Mouse (Mus musculus) retina, postnatal 7 days (tissue): ENCODE data around the gene Pgrmc1.

Source experiments
- DNase-seq: peaks from one replicate; pipeline ENCODE4 v3.0.0-alpha.2; 2012; ENCODE audit warnings: low read depth, low spot score

Pgrmc1 gene

DNA sequence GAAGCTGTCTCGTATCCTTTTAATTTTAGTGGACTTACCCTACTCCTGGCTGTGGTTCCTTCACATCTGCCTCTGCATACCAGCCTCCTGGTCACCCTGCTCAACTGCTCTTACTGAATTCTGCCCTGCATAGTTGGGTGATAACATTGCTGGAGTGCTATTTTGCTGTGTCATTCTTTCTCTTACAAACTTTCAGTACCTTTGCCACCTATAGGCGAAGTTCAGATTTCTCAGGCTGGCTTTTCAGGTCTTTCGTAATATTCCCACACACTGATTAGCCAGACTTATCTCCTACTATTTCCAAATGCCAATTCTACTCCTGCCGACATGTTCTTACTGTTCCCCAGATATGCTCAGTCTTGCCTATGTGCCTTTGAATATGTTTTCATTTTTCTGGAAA lies 6.0 kb downstream of the Pgrmc1 start:
- DNase-seq: no peak

DNA sequence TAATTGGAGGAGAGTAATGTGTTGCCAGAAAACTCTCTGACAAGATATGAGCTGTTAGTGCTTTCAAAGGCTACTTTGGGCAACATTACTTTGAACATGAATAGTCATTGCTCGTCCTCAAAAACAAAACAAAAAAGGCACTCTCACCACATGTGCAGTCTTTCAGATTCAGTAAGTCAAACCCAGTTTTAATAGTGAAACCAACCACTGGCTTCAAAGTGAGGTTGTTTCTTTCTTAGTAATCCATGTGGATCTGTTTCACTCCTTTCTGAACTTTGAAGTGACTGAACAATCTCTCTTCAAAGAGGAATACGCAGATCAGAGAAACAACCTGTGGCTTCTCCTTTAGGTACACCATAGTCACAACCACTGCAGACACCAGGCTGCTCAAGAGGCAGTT lies 11.1 kb downstream of the Pgrmc1 start:
- DNase-seq: no peak

DNA sequence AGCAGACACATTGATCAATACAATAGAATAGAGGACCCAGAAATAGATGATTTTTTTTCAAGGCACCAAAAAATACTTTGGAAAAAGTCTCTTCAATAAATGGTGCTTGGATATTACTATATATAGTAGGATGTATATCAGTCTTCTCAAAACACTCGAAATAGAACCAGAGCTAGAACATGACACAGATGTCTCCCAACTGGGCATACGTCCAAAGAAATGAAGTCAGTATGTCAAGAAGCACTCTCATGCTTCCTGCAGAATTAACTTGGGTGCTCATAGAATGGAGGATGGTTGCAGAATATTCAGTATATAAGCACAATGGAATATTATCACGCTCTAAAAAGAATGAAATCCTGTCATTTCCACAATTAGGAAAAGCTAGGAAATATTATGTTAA lies 30.1 kb downstream of the Pgrmc1 start:
- DNase-seq: no peak

DNA sequence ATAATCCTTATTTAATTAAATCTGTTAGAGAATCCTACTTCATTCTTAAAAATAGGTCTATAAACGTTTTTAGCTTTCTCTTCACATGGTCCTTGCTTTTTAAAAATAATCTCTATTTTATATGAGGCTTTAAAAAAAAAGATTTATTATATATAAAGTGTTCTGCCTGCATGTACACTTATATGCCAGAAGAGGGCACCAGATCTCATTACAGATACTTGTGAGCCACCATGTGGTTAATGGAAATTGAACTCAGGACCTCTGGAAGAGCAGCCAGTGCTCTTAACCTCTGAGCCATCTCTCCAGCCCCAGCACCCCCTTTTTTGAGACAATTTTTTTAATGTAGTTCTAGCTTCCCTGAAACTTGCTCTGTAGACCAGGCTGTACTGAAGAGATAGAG lies 32.8 kb downstream of the Pgrmc1 start:
- DNase-seq: no peak

DNA sequence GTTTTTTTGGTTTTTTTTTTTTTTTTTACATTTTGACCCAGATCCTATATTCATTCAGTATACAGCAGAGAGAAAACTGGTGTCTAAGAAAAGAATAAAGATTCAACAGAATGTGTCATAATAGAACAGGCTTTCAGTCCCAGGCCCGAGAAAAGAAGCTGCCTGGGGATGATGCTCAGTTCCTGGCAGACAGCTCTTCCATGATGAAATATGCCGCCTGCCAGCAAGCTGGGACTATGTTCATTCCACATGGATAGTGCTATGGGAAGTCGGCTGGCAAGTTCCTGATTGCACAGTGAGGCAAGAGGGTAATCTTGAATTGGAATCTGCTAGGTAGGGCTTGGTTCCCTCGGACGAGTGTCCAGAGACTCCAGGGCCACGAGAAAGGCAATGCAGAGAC lies 42.0 kb downstream of the Pgrmc1 start:
- DNase-seq: no peak

DNA sequence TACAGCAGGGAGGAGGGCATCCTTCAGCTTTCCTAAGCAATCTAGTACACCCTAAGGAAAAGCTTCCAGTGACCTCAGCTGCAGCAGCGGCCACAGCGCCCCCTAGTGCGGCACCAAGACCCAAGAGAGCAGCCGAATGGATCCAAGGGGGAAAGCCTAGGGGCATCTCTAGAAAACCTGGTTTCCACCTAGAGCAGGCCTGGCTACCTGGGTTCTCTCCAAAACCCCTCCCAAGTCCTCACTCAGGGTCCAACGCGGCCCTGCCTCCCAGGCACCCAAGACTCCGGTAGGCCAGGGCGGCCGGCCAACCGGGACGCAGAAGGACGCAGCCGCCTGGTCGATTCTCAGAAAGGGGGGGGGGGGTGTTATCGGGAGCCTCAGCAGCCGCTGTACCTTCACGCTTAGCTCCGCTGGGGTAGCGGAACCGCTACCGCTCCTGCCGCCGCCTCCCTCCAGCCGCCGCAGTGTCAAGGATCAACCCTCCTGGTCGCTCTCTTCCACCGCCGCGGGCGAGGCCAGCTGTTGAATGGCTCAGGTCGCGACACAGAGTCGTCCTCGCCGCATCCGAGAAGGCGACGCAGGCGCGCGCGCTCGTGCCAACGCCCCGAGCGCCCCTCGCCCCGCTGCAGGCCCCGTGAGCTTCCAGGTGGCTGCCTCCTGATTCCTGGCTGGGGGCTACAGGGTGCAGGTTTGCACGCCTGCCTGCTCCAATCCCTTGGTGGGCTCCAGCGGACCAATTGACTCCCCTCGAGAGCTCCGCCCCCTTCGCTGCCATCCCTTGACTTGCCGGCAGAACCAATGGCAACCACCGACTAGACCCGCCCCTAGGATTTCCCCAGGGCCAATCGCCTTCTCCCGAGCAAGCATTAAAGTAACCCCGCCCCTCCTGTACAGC lies 46.9 kb downstream of the Pgrmc1 start, which contains the start of gene Akap17b:
Gene Akap17b (minus strand): TSS at position 739 of the 895 bp plus-strand sequence.
- peak; percentile 67 for DNase-seq
